Mouse (Mus musculus) frontal cortex, postnatal 25 days (tissue): ENCODE data around the gene Wwp2.
A peak's percentile ranks its signal among the peaks of the same experiment; 100 is the strongest.

Experiments used
- DNase-seq, 2 experiments: peaks; one replicate each; pipeline ENCODE4 v3.0.0; 2022; ENCODE audit warnings: low spot score in 2 of 2

Wwp2 gene

DNA sequence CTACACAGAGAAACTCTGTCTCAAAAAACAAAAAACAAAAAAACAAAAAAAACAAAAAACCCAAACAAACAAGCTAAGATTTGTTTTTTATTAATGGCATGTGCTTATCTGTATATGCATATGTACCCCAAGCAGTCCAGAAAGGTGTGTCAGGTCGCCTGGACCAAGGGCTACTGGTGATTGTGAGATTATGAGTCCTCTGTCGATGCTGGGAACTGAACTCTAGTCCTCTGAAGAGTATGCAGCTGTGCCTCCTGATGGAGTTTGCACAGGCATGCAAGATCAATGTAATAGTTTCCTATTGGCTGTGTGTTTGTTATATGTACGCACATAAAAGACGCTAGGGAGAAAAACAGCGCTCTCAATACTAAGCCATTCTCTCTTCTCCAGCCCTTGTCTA lies 74.0 kb downstream of the Wwp2 start:
- DNase-seq = no peak

DNA sequence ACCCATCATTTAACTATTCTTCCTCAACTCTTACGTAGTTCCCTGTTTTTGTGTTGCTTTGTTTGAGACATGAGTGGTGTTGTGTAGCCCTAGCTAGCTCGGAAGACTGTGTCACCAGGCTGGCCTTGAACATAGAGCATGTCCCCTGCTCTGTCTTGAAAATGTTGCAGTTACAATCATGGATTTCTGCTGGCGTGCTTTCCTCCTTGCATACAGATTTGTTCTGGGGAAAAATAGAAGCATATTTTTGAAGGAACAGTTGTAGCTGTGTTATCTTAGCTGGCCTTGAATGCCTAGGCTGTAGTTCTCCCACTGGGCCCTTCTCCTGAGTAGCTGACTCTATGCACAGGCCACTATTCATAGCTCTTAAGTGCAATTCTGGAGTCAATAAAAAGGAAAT lies 74.6 kb downstream of the Wwp2 start:
- DNase-seq = no peak

DNA sequence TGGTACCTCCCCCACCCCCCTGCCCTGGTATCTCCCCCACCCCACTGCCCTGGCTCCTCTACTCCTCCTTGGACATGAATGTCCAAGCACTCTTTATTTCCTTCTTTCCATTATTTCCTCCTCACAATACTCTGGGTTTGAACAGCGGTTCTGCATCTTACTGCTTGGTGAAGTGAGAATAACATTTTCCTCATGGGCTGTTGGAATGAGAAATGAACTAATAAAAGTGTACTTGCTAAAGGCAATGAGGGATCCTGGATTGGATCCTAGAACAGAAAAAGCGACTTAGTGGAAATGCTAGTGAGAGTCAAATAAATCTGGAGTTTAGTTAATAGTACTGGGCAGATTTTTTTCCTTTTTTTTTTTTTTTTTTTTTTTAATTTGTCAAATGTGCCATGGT lies 77.1 kb downstream of the Wwp2 start:
- DNase-seq = no peak

DNA sequence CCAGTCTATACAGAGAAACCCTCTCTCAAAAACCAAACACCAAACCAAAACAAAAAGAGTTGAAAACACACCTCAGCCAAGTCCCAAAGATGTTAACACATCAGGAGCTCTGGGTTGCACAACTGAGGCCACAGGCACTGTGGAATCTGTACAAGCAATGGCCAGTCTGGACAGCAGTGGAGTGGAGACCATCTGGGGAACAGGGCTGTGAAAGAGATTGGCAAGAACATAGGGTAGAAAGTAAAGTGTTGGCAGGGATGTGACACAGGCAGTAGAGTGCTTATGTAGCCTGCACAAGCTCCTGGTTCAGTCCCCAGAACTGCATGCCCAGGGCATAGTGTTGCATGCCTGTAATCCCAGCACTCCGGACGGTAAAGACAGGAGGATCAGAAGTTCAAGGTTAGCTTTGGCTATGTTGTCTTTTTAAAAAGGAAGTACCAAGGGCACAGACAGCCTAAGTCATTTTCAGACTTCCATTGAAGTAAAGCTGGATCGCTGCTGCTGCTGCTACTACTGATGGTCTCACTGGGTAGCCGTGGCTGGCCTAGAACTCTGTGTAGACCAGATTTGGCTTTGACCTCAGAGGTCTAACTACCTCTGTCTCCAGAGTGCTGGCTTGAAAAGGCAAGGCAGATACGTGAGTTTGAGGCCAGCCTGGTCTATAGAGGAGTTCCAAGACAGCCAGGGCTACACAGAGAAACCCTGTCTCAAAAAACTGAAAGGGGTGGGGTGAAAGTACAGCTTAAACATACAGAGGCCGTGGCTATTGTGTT lies 79.0 kb downstream of the Wwp2 start:
- no peak for DNase-seq

DNA sequence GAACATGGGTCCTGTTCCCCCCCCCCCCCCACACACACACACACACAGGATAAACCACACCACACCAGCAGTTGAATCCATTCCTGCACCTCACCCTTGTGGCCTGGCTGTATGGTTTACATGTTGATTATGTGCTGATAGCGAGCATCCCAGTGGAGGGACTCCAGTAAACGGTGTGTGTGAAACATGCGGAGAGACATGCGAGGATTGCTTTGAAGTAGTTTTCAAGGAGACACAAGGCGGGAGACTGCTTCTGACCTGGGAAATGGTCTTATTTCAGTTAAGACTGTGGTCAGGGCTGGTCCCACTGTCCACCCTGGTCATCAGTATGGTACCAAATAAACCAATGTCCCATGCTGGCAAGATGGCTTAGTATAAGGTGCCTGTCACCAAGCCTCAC lies 82.6 kb downstream of the Wwp2 start:
- no peak for DNase-seq

DNA sequence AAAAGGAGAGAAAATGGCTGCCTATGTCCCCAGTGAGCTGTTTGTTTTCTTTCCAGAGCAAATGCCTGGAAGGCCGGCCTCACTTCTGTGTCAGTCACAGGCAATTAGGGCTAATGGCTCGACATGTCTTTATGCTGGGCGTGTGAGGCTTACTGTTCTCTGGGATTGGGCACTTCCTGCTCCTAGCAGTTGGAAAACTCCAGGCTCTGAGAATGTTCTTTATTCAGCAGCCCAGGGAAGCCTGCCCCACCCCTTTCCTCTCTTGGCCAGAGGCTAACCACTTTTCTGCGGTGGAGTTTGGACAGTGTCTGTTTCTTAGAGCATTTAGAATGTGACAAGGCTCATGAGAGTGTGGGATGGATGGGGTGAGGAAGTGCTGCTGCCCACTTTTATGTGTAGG lies 83.7 kb downstream of the Wwp2 start:
- no peak for DNase-seq

DNA sequence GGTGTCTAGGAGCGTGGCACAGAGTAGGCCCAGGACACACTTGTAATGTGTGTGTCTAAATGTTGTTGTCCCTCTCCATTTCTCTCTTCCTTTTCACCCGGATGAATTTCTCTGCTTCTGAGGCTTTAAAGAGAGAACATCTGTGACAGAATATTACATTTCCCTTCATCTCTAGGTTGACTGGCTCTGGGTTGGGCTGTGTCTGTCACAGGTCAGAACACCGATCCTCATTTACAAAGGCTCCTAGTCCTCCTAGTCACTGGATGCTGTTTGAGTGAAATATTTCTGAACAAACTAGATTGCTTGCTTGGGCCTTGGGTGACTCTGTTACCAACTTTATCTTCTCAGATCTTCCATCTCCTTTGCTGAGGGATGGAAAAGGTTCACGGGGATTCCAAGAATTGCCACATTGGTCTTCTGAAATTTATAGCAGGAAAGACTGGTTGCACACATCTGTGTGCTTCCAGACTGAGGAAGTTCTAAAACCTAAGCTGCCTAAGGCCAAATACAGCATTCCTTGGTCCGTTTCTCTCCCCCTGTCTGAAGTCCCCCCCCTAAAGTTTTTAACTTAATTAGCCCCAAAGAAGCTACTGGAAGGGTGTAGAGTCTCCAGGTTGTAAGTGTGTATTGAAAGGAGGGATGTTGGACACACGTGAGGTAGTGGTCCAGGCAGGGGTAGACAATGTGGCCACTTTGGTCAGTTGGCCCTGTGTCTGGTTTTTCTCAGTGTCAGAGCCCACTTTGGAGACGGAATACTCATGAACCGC lies 85.8 kb downstream of the Wwp2 start:
- no peak for DNase-seq

DNA sequence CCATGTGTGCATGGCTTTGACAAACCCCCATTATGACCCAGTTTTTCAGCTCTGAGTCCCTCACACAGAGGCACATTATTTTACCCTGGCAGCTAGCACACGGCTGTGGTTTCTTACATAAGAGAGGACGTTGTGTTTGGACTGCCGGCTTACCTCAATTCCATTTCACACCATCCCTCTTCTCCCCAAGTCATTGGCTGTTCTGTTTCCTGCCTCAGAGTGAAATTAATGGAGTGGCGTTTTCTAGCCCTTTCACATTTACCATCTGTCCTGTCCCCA lies 86.3 kb downstream of the Wwp2 start:
- no peak for DNase-seq

DNA sequence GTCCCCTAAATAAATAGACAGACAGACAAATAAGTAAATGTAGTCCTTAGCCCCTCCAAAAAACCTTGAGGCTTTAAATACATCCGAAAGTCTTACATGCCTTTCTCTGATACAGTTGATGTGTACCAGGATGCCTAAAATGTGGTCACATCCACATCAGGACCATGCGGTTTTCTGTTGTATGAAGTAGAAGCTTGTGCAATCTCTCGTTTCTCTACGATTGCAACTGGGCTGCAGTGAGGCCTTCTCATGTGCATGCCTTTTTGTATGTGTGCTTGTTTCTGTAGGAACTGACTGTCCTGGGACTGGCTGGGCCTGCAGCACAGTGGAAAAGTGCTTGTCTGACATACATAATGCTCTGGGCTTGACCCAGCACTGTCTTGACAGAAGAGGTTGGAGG lies 88.4 kb downstream of the Wwp2 start:
- DNase-seq = no peak

DNA sequence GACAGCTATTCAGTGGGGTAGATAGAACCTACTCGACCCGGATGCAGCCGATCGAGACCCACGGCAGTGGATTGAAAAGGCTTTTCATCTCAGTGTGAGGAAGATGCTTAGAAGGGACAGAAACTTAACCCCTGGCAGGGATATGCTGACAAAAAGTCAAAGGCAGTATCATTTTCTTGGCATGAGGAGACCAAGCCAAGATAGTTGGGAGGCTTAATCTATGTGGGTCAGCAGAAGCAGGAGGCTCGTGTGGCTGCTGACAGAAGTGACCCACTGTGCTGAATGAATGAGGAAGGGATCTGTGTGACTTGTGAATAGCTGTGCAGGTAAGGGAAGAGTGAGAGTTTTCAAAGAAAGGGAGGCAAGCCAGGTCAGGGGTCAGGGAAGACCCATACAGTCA lies 92.6 kb downstream of the Wwp2 start:
- DNase-seq = no peak

DNA sequence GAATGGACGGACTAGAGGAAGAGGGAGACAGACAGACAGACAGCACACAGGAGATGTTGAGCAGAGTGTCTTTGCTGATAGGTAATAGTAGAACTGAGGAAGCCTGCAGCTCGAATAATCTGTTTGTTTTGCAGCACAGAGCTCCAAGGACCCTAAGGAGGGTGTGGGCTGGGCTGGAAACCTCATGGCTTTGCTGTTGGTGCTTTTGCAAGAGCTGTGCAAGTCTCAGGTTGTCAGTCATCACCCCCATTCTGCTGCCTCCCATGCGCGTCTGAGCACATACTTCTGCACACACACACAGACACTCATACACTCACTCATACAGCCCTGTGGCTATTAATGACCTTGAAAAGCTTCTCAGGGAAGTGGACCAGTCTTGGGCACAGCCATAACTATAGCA lies 101.3 kb downstream of the Wwp2 start:
- no peak for DNase-seq

DNA sequence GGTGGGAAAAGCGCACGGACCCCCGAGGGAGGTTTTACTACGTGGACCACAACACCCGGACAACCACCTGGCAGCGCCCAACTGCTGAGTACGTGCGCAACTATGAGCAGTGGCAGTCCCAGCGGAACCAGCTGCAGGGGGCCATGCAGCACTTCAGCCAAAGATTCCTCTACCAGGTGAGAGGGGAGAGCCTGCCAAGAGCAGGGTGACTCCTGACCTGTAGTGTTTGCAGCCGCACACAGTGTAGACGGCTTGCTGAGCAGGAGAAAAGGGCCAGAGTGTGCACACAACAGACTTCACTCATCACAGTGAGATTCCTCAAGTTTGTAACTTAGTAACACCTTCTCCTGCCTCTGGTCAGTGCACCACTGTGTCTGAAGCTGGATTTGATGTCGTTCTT lies 104.5 kb downstream of the Wwp2 start:
- DNase-seq = no peak

DNA sequence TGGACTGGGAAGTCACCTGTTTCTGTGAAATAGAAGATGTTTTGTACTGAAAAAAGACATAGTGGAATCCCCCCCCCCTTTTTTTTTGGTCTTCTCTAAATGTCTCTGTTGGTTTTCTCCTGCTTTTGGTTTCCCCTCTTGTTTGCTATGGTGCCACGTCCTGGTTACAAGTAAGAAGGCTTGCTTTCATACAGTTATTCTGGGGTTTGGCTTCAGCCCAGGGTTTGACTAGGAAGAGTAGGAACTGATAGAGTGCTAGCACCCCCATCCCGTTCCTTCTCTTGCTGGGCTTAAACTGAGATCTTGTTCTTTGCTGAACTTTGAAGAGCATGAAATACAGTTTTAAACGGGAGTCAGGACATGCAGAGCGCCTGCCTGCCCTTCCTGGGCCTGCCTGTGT lies 105.2 kb downstream of the Wwp2 start:
- no peak for DNase-seq

DNA sequence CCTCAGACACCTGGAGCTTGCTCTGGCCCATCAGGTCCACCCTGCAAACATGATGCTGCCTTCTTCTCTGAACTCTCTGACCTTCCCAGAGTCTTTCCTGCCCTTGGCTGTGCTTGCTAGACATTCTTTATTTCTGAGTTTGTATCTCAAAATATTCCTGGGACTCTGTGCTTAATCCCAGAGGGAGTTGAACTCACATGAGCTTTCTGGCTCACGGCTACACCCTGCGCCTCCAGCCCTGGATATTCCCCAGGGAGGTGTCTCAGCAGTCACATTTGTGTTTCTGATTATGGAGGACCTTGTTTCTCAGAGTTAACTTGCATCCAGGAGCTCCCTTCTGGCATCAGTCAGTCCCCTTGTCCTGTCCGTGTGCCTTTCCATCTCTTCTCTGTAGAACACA lies 106.0 kb downstream of the Wwp2 start:
- DNase-seq = no peak

DNA sequence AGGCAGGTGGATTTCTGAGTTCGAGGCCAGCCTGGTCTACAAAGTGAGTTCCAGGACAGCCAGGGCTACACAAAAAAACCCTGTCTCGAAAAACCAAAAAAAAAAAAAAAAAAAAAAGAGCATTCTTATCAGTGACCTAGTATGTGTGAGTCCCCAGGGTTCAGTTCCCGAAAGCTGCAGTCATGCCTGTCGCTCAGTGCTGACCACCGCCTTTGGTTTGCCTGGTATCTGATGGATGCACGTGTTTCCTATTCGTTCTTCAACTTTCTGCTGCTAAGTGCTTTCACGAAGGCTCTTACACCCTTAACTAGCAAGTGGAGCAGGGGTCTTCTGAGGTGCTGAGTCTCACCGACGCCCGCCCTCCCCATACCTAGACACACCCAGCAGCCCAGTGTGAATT lies 107.5 kb downstream of the Wwp2 start:
- DNase-seq = no peak

DNA sequence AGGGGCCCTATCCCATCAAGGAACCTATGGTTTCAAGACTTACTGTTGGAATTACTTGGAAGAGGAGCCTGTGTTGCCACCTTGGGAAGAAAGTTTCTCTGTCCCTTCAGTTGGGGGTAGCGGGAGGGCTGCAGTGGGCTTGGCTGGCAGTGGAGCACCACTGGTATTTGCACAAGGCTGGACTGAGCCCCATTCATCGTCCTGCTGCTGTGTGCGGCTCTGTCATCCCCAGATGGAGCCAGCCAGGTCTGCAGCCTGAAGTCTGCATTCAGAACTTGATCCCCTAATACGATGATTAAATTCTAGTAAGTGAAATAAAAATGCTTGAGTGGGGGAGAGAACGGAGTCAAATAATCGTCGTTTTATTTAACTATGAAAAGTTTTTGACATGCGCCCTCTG lies 108.0 kb downstream of the Wwp2 start:
- no peak for DNase-seq

DNA sequence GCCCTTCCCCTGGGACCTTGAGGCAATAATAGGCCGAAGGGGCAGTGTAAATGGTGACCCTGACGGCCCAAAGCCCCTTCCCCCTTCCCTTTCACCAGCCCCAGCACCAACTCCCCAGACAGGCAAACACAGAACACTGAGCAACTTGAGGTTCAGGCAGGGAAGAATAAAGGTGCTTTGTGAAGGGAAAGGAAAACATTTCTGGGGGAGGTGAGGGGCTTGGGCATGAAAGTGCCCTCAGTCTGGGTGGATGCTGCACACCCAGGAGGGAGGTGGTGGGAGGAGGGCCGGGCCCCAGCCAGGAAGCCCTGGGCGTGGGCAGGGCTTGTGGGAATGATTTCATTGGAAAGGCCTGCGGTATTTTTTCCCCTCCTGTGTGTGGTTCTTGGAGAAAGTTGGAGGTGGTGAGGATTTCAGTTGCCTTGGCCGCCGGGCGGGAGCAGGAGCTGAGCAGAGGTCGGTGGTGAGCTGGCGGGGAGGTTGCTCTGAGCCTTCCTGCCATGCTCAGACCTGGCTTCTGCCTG lies 108.5 kb downstream of the Wwp2 start:
- peak in 1 of 2 experiments; percentile 26 for DNase-seq

DNA sequence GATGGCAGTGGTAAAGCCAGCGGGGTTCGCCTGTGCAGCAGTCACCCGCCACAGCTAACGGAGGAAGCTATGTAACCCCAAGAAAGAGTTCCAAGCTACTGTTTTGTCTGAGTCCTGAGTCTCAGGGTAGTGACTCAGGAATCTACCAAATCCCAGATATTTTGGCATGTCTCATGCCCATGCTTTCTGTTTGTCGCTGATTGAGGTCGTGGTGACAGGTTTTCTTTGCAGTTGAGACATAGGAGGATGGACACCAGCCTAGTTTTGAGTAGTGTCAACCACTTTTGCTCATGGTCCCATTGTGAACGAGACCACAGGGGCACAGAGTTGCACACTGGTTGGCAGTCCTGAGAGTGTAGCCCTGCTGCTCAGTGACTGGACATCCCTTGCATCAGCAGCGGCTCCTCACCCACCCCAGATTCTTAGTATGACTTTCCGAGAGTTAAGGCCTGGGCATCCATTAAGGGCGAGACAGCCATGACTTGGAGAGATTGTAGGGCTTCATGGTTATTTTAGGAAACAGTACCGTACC lies 109.5 kb downstream of the Wwp2 start:
- DNase-seq = no peak

DNA sequence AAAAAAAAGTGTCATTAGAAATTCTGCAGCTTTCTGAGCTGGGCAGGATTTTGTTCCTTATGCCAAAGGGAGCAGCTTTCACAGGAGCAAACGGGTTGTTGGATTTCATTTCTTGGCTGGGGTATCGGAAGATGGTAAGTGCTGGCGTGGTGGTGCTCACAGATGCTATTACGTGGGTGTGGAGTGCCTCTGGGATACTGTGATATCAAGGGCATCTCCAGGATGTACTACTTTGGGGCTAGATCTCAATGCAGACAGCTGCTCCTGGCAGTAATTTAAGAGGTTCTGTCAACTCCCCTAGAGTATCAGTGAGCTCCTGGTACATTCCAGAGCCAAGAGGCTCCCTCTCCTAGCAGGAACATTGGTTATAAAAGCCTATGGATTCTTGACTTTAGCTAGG lies 110.0 kb downstream of the Wwp2 start:
- no peak for DNase-seq

DNA sequence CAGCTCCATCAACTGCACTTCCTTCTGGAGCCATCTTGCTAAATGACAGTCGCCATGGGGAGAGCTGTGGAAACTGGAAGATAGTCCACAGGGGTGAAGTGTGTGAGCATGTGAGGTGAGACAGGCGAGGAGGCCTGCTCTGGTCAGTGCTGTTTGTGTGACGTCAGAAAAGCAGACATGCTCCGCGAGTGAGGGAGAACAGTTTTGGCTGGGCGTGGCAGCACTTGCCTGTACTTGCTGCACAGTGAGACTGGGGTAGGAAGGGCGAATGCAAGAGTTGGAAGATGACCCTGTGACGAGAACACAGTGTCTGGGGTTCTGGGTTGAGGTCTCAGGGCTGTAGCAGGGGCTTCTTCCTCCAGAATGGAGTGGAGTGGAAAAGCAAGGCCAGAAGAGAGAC lies 110.7 kb downstream of the Wwp2 start:
- DNase-seq = no peak

DNA sequence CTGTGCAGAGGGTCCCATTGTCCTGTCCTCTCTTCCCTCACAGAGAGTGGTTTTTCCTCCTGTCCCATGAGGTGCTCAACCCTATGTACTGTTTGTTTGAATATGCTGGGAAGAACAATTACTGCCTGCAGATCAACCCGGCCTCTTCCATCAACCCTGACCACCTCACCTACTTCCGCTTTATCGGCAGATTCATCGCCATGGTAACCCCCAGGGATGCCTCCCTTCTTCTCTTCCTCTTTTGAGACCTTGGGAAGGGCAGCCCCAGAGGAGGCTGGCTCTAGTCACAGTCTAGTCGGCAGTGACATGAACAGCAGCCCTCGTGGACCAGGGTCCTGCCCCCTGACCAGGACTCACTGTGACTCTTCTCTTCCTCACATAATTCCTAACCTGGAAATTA lies 116.1 kb downstream of the Wwp2 start:
- no peak for DNase-seq

DNA sequence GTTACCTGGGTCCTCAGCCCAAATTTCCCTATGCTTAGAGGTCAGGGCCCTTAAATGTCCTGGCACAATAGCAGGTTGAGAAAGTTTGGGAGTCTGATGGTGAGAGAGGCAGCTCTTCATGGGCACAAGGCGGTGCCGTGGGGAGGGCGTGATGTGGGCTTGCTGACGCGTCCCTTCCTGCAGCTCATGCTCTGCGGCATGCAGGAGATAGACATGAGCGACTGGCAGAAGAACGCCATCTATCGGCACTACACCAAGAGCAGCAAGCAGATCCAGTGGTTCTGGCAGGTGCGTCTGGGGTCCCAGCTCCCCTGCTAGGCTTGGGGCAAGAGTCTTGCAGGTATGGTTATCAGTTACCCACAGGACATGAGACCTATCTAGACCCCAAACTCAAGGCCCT lies 119.1 kb downstream of the Wwp2 start:
- no peak for DNase-seq

DNA sequence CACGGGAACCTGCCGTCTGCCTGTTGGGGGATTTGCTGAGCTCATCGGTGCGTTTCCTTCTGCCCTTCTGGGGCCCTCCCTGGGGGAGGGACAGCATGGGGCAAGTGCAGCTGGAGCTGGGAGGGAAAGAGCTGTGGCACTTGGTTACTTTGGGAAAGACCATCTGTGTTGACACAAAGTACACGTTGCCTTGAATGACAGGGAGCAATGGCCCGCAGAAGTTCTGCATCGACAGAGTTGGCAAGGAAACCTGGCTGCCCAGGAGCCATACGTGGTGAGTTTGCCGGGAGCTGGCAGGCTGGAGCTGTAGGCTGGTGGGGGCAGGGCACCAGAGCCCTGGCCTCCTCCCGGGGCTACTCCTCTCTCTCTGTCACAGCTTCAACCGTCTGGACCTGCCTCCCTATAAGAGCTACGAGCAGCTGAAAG lies 120.4 kb downstream of the Wwp2 start:
- DNase-seq = no peak
